ENCODE assay signal across 19 mouse cellular contexts in the genomic region with DNA sequence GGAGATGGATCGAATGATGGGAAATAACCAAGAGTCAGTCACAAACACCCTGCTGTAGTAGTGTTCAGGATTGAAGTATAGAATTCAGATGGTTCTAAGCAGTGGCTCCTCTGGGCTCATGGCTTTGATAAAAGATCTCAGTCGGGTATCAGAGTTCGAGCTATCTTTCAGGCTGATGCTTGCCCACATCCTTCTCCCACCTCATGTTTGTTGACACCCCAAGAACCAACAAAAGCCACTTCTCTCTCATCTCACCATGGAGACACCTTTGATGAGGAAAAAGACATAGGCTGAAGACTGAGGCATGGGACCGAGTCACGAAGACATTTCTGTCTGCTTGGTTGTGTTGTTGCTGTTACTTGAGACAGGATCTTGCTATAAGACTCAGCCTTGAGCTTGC. TPM values are rescaled to one million over a fixed set of nuclear protein-coding genes. Genes with fewer than 3 reads are reported as not detected.
DNase-seq lines count a peak whose midpoint lies in the region; ATAC-seq and TF ChIP-seq lines count a peak whose summit lies in the region.
"Had no signal": no experiment of that assay in that cellular context is flagged by ENCODE, and none has a peak within 500 bp of the region (broad histone marks: within the 10 kb centered on the region; RNA-seq: fewer than 3 reads in every experiment).

No protein-coding gene starts in this region.

- peaks cover 47% of the 10 kb centered on the region for H3K4me1 ChIP-seq in thymus, adult 2 months (replicated peaks; ENCODE audit: control insufficient read depth, insufficient read depth, low read length)
- peaks cover 25% of the 10 kb centered on the region for H3K4me1 ChIP-seq in forebrain, embryonic 10.5 days

- H3K27me3 ChIP-seq in thymus, adult 2 months (ENCODE audit: control insufficient read depth, insufficient read depth, low read length), result no peaks in the 10 kb centered on the region
- no peaks in the 10 kb centered on the region for H3K27me3 ChIP-seq in forebrain, embryonic 10.5 days (ENCODE audit: poor library complexity, severe bottlenecking)
- H3K27me3 ChIP-seq: embryonic facial prominence, embryonic 13.5 days; heart, embryonic 13.5 days; hindbrain, embryonic 15.5 days had no signal

- H3K4me3 ChIP-seq in thymus, adult 2 months (ENCODE audit: control insufficient read depth, insufficient read depth, low read length), result no peak overlapping the region
- H3K4me3 ChIP-seq in forebrain, embryonic 10.5 days, result no peak overlapping the region
- H3K4me3 ChIP-seq: embryonic facial prominence, embryonic 13.5 days; gastrocnemius, adult 2 months; heart, embryonic 13.5 days; hindbrain, embryonic 15.5 days had no signal

- TF ChIP-seq CTCF in thymus, adult 2 months (IDR thresholded peaks at IDR 0.05; ENCODE audit: borderline replicate concordance, control insufficient read depth, extremely low read depth, insufficient read depth, low read length, poor library complexity), result no peak

- no peak overlapping the region for H3K27ac ChIP-seq in thymus, adult 2 months (ENCODE audit: control insufficient read depth, insufficient read depth, low read length)
- no peak overlapping the region for H3K27ac ChIP-seq in forebrain, embryonic 10.5 days
- H3K27ac ChIP-seq: embryonic facial prominence, embryonic 13.5 days; gastrocnemius, adult 2 months; heart, embryonic 13.5 days; hindbrain, embryonic 15.5 days had no signal

- no peak for TF ChIP-seq POLR2A in thymus, adult 2 months (IDR thresholded peaks at IDR 0.05; ENCODE audit: control insufficient read depth, extremely low read depth, insufficient read depth, low read length, poor library complexity)

- DNase-seq in thymus, adult 2 months, result peak; percentile 27
- DNase-seq in thymus, postnatal 10 days (ENCODE audit: low spot score in 2 of 2), result no peak
- DNase-seq in natural killer cell, adult 2 months (ENCODE audit: low spot score in 2 of 2), result peak; percentile 47 to 49
- DNase-seq in retina, embryonic 14.5 days (ENCODE audit: low spot score), result no peak
- no peak for DNase-seq in forebrain, embryonic 10.5 days (ENCODE audit: extremely low spot score, low spot score)
- DNase-seq: adrenal gland, postnatal 14 days; cerebellum, adult 11-12 months; cerebellum, adult 9-10 months; cerebellum, postnatal 36 days; gastrocnemius, adult 2 months; gastrocnemius, postnatal 25 days; heart, adult 11 months; heart, postnatal 36 days had no signal

- no peaks in the 10 kb centered on the region for H3K36me3 ChIP-seq in thymus, adult 2 months (ENCODE audit: control insufficient read depth, insufficient read depth, low read length)
- no peaks in the 10 kb centered on the region for H3K36me3 ChIP-seq in forebrain, embryonic 10.5 days (replicated peaks)
- H3K36me3 ChIP-seq: embryonic facial prominence, embryonic 13.5 days; heart, embryonic 13.5 days; hindbrain, embryonic 15.5 days had no signal

- 22% methylated on average over 5 of the region's 5 CpGs for WGBS in thymus, adult 2 months
- WGBS in forebrain, embryonic 10.5 days, result 87% methylated on average over 5 of the region's 5 CpGs

- peak; percentile 33 for ATAC-seq in CD4-positive, CD25-positive, alpha-beta regulatory T cell, adult 4 months
- ATAC-seq in activated CD4-positive, CD25-positive, alpha-beta regulatory T cell, adult 4 months, result peak; percentile 41
- ATAC-seq: forebrain, embryonic 14.5 days had no signal

- H3K9me3 ChIP-seq in forebrain, embryonic 10.5 days, result no peaks in the 10 kb centered on the region
- H3K9me3 ChIP-seq: embryonic facial prominence, embryonic 13.5 days; heart, embryonic 13.5 days; hindbrain, embryonic 15.5 days had no signal

RNA-seq across cellular contexts. Expression of a gene that starts 57.6 kb away (rescaled TPM):
- polyA plus RNA-seq in thymus, adult 2 months (2012; rRNA removed), result 71.3 and 98.8 TPM in 2 replicates
- 10 to 100 TPM; 16.0 to 19.4 TPM for polyA plus RNA-seq in CD4-positive, CD25-positive, alpha-beta regulatory T cell, adult 4 months (2017; shearing (Covaris generic))
- 10 to 100 TPM; 17.3 to 19.6 TPM for polyA plus RNA-seq in activated CD4-positive, CD25-positive, alpha-beta regulatory T cell, adult 4 months (2017; shearing (Covaris generic))
- 21.8 and 22.3 TPM in 2 replicates for polyA plus RNA-seq in forebrain, embryonic 10.5 days (2016; fragmentation: Nextera tagmentation; extraction: Ambion mirVana)

Comparison
In these comparisons a context has a peak if more than half of its experiments do, and no peak if none do; other contexts are left out.
1. DNase-seq: peak in thymus, adult 2 months (single experiment) and natural killer cell, adult 2 months (2 of 2); none in thymus, postnatal 10 days (0 of 2), retina, embryonic 14.5 days (single experiment) and forebrain, embryonic 10.5 days (single experiment).